Mouse (Mus musculus) left cerebral cortex, adult 9 months (tissue): ENCODE data around the gene Prkcd.

ENCODE experiments used
- DNase-seq, 2 experiments: peaks; one replicate each; pipeline ENCODE4 v3.0.0; 2022; ENCODE audit warnings: low spot score in 2 of 2

Gene Prkcd

DNA sequence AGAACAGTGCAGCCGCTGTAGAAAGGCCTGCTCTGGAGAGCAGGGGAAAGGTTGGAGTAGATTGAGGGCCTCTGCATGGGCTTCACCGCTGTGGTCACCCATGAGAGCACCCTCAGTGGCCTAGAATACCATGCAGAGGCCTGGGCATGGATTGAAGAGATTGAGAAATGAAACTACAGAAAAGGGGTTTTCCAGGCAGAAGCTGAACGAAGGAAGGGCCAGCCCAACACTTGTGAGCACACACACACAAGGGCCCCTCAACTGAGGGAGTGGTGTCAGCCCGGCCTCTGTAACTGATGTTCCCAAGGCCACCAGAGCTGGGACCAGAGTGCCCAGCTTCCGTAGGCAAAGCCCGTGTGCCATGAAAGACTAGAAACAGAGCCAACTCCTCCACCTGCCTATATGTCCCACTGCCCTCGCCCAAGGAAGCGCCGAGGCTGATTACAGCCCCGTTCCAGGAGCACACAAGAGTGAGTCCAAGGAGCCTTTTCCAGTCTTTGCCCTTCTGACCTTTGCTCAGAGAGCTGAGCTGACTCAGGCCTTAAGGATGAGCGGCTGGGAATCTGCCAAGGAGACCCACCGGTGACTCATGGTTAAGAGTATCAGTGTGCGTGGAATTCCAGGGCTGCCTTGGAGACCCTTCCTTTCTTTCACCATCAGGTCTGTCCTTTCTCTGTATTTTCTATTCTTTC lies 9.4 kb upstream of the Prkcd start:
- DNase-seq, result no peak

- DNase-seq, result no peak
Observed at GRCm38 (mm10) chr14:30634418-30634817, 8.4 kb upstream of the Prkcd start.

DNA sequence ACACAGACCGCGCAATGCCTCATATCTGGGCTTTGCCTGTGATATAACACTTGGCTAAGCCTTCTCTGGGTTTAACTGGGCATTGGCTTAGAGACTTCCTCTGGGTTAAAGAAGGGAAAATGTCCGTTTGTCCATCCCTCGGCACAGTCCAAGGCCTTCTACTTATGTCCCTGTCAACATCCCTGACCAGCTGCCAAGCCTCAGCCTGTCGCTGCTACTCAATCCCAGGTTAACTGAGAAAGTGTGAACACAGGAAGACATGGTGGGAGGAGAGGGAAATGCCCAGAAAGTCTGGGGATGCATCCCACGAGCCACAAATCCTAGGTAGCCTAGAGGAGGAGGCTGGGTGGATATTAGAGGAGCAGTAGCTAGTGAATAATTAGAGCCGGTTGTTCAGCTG lies 7.7 kb upstream of the Prkcd start:
- no peak for DNase-seq

- DNase-seq, result no peak
Observed at GRCm38 (mm10) chr14:30631834-30632233, 5.8 kb upstream of the Prkcd start.

DNA sequence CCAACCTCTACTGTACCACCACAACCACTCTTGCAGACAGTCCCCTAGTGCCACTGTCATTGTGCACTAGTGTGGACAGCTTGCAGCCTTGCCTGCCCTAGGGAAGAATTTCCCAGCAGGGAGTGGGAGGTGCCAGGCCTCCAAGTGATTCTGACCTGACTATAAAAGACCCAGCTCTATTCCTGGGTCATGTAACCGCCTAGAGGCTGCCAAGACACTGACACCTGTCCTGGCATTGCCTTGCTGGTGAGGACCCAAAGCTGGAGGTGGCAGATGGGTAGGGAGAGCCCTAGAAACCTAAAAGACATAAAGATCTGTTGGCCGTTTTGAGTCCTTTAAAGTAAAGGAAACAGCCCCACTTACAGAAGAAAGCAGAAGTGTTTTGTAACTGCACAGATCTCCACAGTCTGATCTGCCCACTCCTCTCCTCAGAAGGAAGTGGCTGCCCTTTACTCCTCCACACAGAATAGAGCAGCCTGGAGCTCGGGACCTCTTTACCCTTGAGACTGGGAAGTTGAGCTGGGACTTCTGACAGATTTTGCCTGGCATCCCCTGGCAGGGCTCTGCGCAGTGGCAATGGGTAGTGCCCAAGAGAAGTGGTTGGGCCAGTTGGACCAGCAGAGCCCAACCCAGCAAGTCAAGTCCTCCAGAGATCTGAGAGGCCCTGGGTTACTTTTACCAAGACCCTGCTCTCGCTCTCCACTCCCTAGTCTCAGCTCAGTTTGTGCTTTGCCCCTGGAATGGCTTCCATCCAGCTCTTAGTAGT lies 5.0 kb upstream of the Prkcd start:
- DNase-seq, result no peak

DNA sequence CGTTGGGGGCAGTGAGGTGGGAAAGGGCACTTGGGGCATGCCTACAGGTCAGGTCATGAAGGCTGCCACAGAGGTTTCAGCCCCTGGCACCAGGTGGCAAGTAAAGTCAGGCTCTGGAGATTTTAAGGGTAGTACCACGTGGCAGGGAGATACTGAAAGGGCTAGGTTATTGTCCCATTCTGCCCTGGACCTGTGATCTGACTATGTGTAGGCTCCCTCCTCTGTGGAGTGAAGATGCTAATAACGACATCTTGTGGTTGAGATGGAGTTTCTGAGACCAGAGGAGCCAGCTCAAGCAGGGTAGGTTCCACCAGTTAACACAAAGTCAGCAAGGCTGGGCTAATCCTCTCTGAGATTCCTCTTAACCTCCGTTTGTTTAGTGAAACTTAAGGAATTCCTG lies 3.8 kb upstream of the Prkcd start:
- DNase-seq, result no peak

- DNase-seq, result no peak
Observed at GRCm38 (mm10) chr14:30628235-30628634, 2.2 kb upstream of the Prkcd start.

- no peak for DNase-seq
Observed at GRCm38 (mm10) chr14:30626756-30627742, 1.0 kb upstream of the Prkcd start.

GRCm38 (mm10) chr14:30625131-30625807 lies 741 bp downstream of the Prkcd start:
- DNase-seq, result no peak

- no peak for DNase-seq
Observed at GRCm38 (mm10) chr14:30624277-30624721, 1.7 kb downstream of the Prkcd start.

GRCm38 (mm10) chr14:30622556-30622955 lies 3.5 kb downstream of the Prkcd start:
- no peak for DNase-seq

GRCm38 (mm10) chr14:30622130-30622529 lies 3.9 kb downstream of the Prkcd start:
- no peak for DNase-seq

DNA sequence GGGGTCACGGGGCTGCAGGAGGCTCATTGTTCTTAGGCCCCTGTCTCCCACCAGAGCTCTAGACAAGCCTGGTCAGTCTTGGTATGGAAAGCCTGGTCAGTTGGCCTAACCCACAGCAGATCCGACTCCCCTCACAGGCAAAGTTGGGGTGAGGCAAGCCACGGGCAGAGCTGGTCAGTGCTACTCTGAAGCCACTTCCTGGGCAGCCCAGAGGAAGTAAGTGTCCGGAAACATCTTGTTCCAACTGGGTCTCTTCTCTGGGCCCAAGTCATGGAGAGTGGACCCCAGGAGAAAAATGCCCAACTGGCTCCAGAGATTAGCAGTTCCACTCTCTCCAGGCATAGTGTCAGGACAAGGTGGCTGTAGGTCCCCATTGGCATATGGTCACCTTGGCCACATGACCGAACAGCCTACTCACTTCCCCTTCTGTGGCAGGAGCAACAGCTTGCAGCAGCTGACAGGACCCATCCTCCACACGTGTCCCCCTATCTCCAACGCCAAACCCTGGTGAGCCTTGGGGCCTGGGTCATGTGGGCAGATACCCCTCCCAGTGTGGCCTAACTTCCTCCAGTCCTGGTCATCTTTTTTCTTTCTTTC lies 5.9 kb downstream of the Prkcd start:
- no peak for DNase-seq

GRCm38 (mm10) chr14:30618746-30619275 lies 7.2 kb downstream of the Prkcd start:
- no peak for DNase-seq

DNA sequence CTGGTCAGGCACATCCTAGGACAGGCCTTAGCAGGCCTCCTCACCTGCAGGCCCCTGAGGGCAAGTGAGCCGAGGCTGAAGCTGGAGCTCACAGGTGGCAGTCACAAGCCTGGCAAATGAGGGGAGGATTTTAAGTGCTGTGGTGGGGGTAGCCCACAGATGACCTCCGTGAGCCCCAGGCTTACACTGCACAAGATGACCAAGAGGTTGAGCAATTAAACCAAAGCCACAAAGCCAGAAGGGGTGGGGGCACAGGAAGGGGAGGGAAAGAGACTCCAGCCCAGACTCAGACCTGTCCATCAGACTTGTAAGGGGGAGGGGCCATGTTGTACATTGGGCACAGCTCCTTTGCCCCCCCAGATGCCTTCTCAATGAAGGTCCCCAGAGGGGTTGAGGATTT lies 9.3 kb downstream of the Prkcd start:
- DNase-seq, result no peak

DNA sequence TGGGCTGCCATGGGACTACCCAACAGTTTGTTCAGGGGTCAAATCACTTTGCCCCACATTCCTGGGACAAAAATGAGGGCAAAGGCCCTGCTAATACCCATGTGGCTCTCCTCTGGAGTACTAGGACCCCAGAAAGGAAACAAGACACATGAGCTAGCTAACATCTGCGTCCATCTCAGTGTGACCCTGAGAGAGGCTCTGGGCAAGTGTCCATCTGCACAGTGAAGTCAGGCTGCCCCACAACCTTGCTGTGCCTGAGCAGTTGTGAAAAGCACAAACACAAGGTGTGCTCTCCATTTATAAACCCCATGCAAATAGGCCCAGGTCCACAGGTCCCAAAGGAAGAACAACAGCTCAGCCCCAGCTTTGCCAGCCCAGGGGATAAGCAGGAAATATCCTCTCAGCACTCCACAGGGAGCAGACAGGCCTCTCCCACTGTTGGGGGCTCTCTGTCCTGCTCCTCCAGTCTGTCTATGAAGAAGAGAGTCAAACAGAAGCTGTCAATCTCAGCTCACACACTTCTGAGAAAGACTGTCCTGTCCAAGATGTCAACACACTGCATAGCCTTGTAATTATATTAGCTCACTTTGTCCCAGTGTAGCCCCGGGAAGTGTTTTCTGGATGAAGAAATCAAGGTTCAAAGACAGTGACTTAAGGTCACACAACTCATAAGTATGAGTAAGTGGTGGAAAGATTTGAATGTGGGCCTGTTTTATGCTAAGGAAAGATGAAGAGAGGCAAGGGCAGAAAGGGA lies 12.9 kb downstream of the Prkcd start:
- no peak for DNase-seq

GRCm38 (mm10) chr14:30612523-30612922 lies 13.5 kb downstream of the Prkcd start:
- no peak for DNase-seq

DNA sequence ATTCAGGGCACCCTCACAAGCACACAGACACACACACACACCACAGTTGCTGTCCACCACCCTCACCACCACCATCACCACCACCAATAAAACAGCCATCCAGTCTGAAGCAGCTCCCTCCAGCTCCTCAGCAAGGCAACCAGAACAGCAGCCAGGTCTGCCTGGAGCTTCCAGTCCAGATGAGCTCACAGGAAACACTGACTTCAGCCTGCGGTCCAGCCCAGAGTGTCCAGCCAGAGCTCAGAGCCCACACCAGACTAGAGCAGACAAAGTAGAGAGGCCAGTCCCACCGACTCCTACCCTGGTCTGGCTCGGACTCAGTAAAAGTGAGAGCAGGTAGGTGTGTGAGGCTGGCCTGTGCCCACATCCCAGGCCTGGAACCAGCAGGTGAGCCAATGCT lies 15.1 kb downstream of the Prkcd start:
- no peak for DNase-seq

- no peak for DNase-seq
Observed at GRCm38 (mm10) chr14:30610304-30610703, 15.7 kb downstream of the Prkcd start.

DNA sequence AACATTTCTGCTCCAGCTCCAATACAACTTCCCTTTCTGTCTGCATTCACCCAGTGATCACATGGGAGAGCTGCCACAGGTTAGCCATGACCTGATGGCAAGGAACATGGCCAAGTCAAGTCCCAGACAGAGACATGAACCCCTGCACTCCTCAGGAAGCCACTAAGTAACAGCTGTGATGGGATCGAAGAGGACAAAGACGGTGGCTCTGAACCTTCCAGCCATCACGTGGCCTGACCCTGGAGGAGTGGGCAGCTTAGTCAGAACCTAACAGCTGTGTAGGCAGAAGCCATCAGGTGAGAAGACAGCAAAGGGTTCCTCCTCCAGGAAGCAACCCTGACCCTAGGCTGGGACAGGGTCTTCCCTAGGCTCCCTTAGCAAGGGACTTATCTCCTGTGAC lies 16.5 kb downstream of the Prkcd start:
- no peak for DNase-seq
